Mouse (Mus musculus) retina, adult 2 months (tissue): ENCODE results near the gene Calhm2.

Experiments
- DNase-seq: peaks from one replicate; pipeline ENCODE4 v3.0.0-alpha.2; 2012; ENCODE audit warnings: low read depth, low spot score

Calhm2 gene

GRCm38 (mm10) chr19:47067924-47068611, 70.0 kb downstream of the Calhm2 start:
- no peak for DNase-seq

DNA sequence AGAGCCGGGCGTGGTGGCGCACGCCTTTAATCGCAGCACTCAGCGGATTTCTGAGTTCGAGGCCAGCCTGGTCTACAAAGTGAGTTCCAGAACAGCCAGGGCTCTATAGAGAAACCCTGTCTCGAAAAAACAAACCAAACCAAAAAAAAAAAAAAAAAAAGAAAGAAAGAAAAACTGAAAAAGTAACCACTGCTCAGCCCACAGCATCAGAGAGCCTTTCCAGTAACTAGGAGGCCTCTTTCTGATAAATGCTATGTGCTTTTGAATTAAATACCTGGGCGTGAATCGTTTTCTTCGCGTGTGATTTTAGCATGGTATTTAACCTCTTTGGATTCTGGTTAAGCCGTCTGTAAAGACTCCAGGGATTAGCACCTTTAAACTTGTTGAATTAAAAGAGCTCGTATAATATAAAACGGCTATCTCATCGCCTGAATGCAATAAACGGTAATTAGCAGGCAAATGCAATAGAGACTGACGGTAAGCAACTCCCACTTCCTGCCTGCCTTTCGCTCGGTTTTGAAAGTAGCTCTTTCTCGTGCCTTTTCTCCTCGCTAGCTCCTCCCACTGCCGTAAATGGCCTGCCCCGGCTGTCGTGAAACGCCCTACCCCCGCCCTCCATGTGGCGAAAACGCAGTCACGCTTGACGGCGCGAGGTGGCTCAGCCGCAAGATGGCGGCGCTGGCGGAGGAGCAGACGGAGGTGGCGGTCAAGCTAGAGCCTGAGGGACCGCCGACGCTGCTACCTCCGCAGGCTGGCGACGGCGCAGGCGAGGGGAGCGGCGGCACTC, 70.8 kb downstream of the Calhm2 start, which contains the start of gene Taf5:
Gene Taf5 (plus strand): TSS at position 651 of the 787 bp plus-strand sequence.
- DNase-seq = peak; percentile 90

DNA sequence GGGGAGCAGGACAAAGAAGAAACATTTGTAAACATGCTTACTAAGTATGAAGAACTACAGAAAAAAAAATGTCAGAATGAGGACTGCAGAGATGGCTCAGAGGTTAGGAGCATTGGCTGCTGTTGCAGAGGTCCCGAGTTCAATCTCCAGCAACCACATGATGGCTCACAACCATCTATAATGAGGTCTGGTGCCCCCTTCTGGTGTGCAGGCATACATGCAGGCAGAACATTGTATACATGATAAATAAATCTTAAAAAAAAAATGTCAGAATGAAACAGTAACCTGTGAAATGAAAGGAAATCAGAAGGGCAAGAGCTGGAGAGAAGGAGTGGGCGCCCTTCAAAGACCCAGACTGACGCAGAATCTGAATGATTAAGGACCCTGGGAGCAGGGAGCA, 72.2 kb downstream of the Calhm2 start:
- DNase-seq = no peak

GRCm38 (mm10) chr19:47057684-47058083, 80.4 kb downstream of the Calhm2 start:
- no peak for DNase-seq
